Mouse (Mus musculus) activated CD4-positive, CD25-positive, alpha-beta regulatory T cell, adult 4 months (primary cell): ENCODE measurements around the gene Kif3b. TPM values are rescaled to one million over a fixed set of nuclear protein-coding genes. Genes with fewer than 3 reads are reported as not detected.
"Not testable (repeated sequence)": the region's sequence is repeated elsewhere in the genome, so short reads cannot be mapped to it uniquely, and the experiment has no call there.

Experiments used
- ATAC-seq: one replicate; pipeline ENCODE4 v1.8.0; 2017
- polyA plus RNA-seq, 2 experiments: library from polyadenylated mRNA; unstranded; fragments of 100-300 nt; shearing (Covaris generic); gene quantifications; one replicate each; pipeline ENCODE4 v1.2.1; 2017

The Kif3b gene
- 10 to 100 TPM in 1 of 2 experiments, 1 to 10 TPM in 1; 9.4 to 11.1 TPM for polyA plus RNA-seq

- peak; percentile 83 for ATAC-seq
These were observed at the start of gene Kif3b for GRCm38 (mm10) chr2:153290938-153291928. Gene Kif3b, plus strand, starts transcription at chr2:153291413.

DNA sequence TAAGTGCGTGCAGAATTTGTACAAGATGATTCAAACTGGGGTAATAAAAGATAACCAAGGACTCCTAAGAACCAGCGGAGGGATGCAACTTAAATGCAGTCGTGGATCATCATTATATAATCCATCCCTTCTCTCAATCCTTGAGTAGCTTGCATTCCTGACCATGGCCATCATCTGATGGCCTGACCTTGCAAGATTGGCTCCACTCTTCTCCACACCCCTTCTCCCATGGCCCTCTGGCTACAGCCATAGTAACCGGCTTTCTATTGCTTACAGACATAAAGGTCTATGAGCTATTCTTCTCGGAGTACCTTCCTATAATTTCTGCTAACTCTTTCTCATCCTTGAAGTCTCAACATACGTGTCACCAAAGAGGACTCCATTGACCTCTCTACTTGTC lies 49.1 kb upstream of the Kif3b start:
- no peak for ATAC-seq

GRCm38 (mm10) chr2:153249751-153250150 lies 41.5 kb upstream of the Kif3b start:
- no peak for ATAC-seq

DNA sequence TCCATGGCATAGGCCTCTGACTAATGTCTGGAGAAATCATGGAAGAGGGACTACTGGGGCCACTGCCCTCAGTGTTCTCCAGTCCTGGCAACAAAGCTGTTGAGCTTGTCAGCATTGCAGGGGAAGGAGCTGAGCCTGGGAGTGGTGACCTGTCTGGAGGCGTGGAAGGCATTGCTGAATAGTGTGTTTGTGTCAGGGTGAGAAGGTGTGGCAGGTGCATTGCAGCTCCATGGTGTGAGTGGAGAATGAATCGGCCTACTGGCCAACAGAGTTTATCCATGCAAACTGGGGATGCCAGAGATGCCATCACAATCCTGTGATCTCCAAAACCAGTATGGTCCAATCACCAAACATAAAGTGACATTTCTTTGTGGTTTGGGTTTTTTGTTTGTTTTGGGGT lies 34.6 kb upstream of the Kif3b start:
- no peak for ATAC-seq

DNA sequence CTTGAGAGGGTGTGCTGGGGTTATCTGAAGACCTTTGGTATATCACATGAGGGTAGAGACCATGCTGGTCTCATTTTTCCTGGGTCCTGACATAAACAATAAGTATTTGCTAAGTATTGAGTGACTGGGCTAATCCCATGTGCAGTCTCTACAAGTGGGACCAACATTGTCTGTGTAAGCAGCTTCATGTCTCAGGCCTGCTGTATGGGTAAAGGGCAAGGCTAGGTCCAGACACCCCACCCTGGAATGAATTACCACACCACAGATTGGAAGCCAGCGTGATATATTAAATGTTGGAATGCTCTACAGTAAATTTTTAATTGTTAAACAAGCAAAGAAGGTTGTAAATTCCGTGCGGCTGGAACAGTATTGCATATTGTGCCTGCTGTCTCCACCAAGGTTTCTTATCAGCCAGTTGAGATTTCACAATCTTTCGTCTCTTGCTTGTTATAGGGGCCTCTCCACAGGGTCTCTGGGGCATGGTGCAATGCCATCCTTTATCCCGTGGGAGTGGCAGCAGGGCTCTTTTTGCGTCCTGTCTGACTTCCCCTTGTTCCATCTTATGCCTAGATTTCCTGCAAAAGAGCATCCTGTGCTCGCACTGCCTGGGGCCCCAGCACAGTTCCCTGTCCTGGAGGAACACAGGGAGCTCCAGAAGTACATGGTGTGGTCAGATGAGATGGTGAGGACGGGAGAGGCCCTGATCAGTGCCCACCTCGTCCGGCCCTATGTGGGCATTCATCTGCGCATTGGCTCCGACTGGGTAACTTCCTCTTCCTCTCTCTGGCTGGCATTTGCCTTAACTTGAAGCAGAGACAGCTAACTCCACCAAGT lies 32.0 kb upstream of the Kif3b start:
- no peak for ATAC-seq

GRCm38 (mm10) chr2:153259864-153260674 lies 31.1 kb upstream of the Kif3b start:
- no peak for ATAC-seq

DNA sequence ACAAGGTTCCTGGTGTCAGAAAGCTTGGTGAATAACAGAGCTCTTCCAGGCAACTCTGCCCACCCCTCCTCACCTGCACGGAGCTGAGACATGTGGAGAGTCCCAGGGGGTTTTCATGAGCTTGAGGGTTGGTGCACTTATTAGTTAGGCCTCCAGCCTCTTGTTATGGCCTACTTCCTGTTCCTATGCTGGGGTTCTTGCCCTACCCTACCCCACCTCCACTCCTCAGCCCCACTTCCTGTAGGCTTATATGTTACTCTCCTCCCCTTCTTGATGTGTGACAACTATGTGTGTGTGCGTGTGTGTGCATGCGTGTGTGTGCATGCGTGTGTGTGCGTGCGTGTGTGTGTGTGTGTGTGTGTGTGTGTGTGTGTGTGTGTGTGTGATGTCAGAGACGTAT lies 28.2 kb upstream of the Kif3b start:
- peak; percentile 98 for ATAC-seq

DNA sequence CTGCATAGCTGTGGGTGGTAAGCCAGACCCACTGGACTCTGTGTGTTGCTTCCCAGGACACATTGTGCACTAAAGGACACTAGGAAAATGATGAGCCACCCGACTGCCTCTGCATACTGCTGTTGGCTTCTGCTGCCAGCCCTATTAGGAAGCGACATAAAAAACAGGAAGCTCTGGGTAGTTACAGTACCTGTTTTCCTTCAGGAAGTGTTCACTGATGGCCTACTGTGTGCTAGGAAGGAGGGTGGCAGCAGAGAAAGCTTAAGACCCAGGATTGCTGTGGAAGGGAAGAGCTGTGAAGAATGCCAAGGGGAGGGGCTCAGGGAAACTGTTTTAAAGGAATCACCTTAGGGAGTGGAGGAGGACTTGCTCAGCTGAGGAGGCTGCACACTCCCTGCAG lies 23.9 kb upstream of the Kif3b start:
- ATAC-seq: no peak

DNA sequence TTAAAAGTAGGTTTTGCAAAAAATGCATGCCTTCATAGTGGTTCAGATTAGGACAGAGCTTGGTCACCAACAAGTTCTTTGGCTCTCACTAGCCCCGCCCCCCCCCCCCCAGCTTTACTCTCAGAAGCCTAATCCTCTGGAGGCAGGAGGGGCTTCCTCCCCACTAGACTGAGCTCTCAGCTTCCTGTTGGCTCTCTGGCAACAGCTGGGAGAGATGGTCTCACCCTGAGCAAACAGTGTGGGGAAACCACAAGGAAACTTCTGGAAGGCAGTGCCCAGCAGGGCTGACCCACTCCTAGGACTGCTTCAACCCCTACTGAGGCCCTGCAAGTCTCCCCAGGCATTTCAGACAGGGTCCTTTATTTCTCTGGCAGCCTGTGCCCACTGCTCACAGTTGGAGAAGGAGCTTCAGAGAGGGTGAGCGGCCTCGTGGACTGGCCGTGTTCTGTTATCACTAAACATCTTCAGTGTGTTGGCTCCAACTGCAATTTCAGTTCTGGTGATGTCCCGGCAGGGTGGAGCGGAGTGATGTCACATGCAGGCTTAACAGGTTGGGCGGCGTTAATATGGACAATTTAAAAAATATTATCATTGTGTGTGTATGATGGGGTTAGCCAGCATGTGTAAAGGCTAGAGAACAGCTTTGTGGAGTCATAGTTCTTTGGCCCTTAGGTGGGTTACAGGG lies 20.8 kb upstream of the Kif3b start:
- ATAC-seq: not testable (repeated sequence)

- not testable (repeated sequence) for ATAC-seq
These were observed 16.9 kb upstream of the Kif3b start for GRCm38 (mm10) chr2:153274200-153274918.

- no peak for ATAC-seq
These were observed 16.3 kb upstream of the Kif3b start for GRCm38 (mm10) chr2:153274919-153275247.

DNA sequence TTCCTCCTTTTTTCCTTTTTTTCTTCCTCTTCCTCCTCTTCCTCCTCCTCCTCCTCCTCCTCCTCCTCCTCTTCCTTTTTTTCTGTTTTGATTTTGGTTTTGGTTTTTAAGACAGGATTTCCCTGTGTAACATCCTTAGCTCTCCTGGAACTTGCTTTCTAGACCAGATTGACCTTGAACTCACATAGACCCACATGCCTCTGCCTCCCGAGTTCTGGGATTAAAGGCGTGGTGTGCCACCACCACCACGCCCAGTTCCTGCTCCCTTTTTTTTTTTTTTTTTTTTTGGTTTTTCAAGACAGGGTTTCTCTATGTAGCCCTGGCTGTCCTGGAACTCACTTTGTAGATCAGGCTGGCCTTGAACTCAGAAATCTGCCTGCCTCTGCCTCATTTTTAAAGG lies 15.6 kb upstream of the Kif3b start:
- ATAC-seq: not testable (repeated sequence)

DNA sequence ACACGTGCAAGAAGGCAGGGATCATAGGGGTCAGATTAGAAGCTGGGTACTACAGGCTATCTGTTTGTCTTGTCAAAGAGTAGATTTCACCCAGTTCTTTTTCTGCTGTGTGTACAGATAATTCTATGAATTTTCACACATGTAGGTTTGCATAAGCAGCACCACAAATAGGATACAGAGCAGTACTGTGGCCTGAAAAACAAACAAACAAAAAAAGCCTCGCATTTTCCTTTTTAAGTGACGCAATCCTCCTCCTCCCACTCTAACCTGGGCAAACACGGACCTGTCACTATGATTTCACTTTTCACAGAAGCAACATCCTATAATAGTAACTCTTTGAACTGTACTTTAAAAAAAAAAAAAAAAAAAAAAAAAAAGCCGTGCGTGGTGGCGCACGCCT lies 14.8 kb upstream of the Kif3b start:
- peak; percentile 19 for ATAC-seq

GRCm38 (mm10) chr2:153276846-153277245 lies 14.4 kb upstream of the Kif3b start:
- not testable (repeated sequence) for ATAC-seq

- peak; percentile 89 for ATAC-seq
These were observed 12.9 kb upstream of the Kif3b start for GRCm38 (mm10) chr2:153278357-153278756.

DNA sequence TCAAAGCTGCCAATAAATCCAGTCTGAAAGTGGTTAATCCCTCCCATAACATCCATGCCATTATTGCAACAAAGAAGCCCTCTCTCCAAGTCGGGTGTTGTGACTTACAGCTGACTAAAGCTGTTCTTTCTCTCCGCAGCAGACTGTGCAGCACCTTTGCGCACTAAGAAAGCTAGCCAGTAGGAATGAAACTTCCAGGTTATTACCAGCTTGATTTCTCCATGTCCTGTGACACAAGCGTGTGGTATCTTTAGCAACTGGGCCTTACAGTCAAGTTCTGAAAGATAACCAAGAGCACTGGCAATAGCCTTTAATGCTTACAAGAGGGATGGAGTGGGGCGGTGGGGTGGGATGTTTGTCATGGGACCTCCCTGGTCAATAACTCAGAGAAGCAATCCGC lies 7.3 kb upstream of the Kif3b start:
- no peak for ATAC-seq

DNA sequence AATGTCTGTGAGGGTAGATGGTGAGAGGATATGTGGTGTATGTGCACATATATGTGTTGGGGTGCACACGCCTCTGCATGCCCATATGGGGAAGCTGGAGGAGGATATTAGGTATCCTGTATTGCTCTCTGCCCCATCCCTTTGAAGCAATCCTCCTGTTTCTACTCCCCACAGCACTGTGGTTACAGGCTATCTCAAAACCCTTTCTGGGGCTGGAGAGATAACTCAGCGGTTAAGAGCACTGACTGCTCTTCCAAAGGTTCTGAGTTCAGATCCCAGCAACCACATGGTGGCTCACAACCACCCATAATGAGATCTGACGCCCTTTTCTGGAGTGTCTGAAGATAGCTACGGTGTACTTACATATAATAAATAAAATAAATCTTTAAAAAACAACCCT lies 4.7 kb upstream of the Kif3b start:
- ATAC-seq: no peak

DNA sequence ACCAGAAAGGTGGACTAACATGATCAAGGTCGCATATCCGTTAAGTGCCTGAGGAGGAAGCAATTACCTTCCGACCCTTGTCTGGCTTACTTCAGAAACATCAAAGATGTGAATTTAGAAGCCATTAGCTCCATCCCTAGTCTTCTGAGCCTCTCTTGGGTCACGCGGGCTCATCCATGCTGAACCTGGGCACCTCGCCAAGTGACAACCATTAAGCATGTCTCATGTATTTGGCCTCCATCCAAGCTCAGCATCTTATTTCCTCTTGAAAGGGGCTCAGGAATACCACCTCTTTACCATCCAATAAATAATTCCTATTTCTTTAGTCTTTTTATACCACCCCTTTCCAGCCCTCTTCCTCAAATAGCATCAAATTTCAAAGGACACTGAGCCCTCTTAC lies 3.4 kb upstream of the Kif3b start:
- ATAC-seq: no peak

DNA sequence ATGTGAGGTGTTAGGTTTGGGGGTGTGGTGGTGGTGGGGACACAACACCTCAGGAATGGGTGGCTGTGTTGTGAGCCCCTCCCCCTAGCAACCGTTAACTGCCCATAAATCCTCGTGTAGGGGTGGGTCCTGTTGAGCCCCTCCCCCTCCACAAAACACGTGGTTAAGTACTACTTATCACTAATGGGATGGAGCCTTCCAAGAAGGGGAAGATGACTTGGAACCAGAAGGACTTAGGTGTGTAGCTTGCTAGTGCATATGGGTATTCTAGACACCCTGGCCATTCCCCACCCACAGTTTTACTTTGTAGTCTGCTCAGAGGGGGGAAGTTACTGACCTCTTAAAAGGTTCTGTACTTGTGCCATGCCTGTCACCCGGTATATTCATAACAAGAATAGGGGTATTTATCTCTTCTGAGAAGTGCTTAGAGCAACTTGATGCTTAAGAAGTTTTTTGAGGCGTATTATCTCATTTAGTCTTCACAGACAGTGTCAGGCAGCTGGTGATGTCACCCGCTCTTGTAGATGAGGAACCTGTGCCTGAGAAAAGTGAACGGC lies 1.2 kb downstream of the Kif3b start:
- peak; percentile 67 for ATAC-seq

DNA sequence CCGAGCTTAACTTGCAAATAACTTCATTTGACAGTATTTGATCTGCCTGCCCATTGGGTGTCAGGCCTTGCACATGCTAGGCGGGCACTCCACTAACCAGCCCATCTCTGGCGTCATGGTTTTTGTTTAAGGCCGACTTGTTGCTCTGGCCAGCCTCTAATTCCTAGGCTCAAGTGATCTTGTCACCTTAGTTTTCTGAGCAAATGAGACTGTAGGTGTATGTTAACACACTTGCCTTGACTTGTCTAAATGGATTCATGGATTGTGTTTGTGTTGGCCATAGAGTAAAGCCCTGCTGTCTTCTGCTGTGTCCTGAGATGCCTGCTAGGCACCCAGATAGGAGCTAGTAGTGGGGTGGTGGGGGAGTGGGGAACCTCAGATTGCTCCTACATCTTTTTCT lies 4.0 kb downstream of the Kif3b start:
- ATAC-seq: no peak

DNA sequence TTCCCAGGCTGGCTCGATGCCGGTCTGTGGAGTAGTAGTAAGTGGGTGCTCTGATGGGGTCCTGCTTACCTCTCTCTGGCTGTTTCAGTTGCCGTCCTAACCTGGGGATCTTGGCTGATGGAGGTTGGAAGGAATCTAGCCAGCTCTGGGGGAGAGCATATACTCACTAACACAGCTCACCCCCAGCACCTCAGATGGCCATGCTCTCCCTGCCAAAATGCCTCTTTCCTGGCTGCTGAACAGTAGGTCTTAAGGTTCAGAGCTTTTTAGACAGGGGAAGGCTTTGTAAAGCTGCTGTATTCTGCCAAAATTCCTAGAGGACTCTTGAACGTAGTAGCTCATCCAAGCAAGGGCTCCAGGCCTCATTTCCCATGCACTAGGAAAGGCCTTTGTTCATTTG lies 6.6 kb downstream of the Kif3b start:
- no peak for ATAC-seq
